Mouse (Mus musculus): ENCODE results near the gene Clic4. TPM values are rescaled to one million over a fixed set of nuclear protein-coding genes. Genes with fewer than 3 reads are reported as not detected.

The Clic4 gene
- polyA plus RNA-seq, 1 experiment = 34.8 TPM

DNA sequence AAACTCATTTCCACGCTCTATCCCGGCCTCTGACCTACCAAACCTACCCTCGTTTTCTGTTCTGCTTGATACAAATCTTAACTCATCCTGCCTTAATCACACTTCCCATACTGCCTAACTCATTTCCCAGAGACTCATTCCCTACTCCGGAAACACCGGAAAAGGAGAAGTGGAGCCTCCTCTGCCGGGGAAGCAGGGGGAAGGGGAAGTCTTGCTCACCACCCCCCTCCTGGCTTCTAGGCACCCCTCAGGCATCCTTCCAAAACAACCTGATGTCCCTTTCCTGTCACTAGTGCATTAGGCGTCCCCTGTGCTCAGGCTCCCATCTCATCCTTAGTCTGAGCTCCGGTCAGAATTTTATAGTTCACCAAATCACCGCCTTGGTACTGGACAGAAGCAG is 5.6 kb downstream of the Clic4 start:
- peaks cover 4% of the 10 kb centered on the region; the same call in 1 of the 2 replicates for H3K4me1 ChIP-seq (ENCODE audit: control insufficient read depth, insufficient read depth, low read length)
- TF ChIP-seq CTCF (IDR thresholded peaks at IDR 0.05; ENCODE audit: control insufficient read depth, insufficient read depth, low read length) (no peak), POLR2A (IDR thresholded peaks at IDR 0.05; ENCODE audit: borderline replicate concordance, control insufficient read depth, low read depth, low read length) (no peak)
- 53% methylated on average over 9 of the region's 9 CpGs for WGBS
- no peak overlapping the region for H3K27ac ChIP-seq (ENCODE audit: control insufficient read depth, insufficient read depth, low read depth, low read length, poor library complexity)
- H3K4me3 ChIP-seq (replicated peaks; ENCODE audit: control insufficient read depth, low read depth, low read length) = no peak overlapping the region

DNA sequence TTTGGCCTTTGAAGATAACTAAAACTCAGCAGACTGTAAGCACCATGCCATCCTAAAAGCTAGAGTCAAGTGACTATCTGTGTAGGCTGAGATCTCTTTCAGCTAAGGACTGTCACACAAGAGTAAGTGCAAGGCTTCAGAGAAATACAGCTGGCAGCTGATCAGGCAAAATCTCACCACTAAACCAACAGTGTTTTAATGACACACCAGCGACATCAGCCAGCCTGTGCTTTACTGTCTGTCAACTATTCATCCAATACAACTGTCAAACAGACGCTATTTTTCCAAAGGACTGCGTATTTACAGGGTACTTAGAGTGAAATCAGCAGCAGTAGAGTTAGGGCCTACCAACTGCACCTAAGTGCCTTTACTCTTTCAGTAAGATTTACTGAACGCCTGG is 12.2 kb downstream of the Clic4 start:
- WGBS = 87% methylated on average over 4 of the region's 4 CpGs
- H3K4me3 ChIP-seq (replicated peaks; ENCODE audit: control insufficient read depth, low read depth, low read length) = no peak overlapping the region
- no peak for TF ChIP-seq POLR2A (IDR thresholded peaks at IDR 0.05; ENCODE audit: borderline replicate concordance, control insufficient read depth, low read depth, low read length)
- TF ChIP-seq CTCF (IDR thresholded peaks at IDR 0.05; ENCODE audit: control insufficient read depth, insufficient read depth, low read length) = no peak
- H3K27ac ChIP-seq (ENCODE audit: control insufficient read depth, insufficient read depth, low read depth, low read length, poor library complexity) = no peak overlapping the region
- H3K4me1 ChIP-seq (ENCODE audit: control insufficient read depth, insufficient read depth, low read length) = peaks cover 2% of the 10 kb centered on the region

DNA sequence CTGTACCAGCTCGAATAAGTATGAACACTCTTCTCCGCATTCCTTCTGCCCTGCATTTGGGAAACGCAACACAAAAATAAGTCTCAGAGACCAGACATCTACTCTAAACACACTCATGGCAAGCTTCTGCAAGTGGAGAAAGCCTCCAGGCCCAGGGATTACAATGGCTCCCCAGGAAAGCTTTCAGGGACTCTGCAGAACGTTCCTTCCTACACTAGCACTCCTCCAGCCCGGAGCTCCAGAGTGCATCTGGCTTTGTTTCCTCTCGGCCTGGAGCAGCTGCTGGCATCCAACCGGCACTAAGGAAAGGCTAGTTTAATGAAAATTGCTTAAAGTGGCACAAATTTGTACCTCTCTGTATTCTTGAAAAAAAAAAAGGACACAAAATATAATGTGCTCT is 14.1 kb downstream of the Clic4 start:
- Histone ChIP-seq H3K4me1 (ENCODE audit: control insufficient read depth, insufficient read depth, low read length) (peaks cover 2% of the 10 kb centered on the region), H3K4me3 (replicated peaks; ENCODE audit: control insufficient read depth, low read depth, low read length) (no peak overlapping the region), H3K27ac (ENCODE audit: control insufficient read depth, insufficient read depth, low read depth, low read length, poor library complexity) (no peak overlapping the region)
- no peak for TF ChIP-seq POLR2A (IDR thresholded peaks at IDR 0.05; ENCODE audit: borderline replicate concordance, control insufficient read depth, low read depth, low read length)
- no peak for TF ChIP-seq CTCF (IDR thresholded peaks at IDR 0.05; ENCODE audit: control insufficient read depth, insufficient read depth, low read length)
- 90% methylated on average over 7 of the region's 7 CpGs for WGBS

DNA sequence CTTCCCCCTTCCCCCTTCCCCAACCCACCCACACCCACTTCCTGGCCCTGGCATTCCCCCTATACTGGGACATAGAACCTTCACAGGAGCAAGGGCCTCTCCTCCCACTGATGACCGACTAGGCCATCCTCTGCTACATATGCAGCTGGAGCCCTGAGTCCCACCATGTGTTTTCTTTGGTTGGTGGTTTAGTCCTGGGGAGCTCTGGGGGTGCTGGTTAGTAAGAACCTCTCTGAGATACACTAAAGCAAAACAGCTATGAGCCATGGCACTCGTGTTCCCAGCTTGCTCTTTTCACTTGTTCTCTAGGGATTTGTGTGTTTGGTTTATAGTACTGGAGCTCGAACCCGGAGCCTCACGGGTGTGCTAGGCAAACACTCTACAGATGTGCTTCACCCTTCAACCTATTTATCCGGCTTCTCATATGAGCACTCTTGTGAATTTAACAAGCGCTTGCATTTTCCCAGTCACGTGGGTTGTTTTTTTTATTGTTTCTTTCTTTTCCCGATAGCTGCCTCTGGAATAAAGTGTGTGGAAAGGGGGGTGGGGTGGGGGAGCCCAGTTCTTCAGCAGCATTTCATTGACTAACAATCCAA is 14.6 kb downstream of the Clic4 start:
- TF ChIP-seq POLR2A (IDR thresholded peaks at IDR 0.05; ENCODE audit: borderline replicate concordance, control insufficient read depth, low read depth, low read length) (no peak), CTCF (IDR thresholded peaks at IDR 0.05; ENCODE audit: control insufficient read depth, insufficient read depth, low read length) (no peak)
- WGBS = 84% methylated on average over 9 of the region's 9 CpGs
- H3K4me3 ChIP-seq (replicated peaks; ENCODE audit: control insufficient read depth, low read depth, low read length) = no peak overlapping the region
- no peak overlapping the region for H3K27ac ChIP-seq (ENCODE audit: control insufficient read depth, insufficient read depth, low read depth, low read length, poor library complexity)
- H3K4me1 ChIP-seq (ENCODE audit: control insufficient read depth, insufficient read depth, low read length) = peaks cover 2% of the 10 kb centered on the region

DNA sequence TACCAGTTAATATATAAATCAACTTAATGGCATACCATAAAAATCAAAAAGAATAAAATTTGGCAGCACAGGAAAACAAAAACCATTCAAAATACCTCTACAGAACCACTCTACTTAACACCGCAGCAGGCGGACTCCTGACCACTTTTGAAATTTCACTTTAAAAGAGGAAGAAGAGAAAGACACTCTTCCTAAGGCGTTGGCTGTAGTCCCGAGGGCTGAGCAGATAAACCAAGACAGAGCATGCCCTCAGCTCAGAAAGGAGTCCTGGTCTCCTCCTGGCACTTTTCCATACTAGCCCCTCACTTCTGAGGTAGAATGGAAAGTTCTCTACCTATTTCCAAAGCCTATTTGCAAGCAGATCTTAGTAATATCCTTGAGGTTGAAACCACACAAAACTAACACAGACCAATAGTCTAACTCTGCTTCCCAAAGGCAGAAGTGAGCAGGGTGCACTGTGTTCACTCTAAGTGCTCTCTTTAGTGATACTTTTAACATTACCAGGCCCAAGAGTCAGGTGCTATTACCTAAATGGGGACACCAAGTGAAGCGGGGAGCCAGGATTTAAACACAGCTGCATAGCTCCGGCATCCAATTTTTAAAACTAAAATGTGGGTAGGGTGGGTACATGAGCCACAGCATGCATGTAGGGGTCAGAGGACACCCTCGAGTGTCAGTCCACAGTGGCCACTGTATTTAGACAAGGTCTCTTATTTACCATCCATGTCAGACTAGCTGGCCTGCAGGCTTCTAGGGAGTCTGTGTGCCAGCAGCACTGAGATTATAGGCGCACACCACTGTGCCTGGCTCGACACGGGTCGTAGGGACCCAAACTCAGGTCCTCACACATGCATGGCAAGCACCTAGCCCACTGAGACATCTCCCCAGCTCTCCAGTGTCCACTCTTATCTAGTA is 15.8 kb downstream of the Clic4 start:
- 57% methylated on average over 11 of the region's 11 CpGs for WGBS
- Histone ChIP-seq H3K4me3 (replicated peaks; ENCODE audit: control insufficient read depth, low read depth, low read length) (no peak overlapping the region), H3K4me1 (ENCODE audit: control insufficient read depth, insufficient read depth, low read length) (peaks cover 2% of the 10 kb centered on the region), H3K27ac (ENCODE audit: control insufficient read depth, insufficient read depth, low read depth, low read length, poor library complexity) (peak overlapping the region; percentile 21; the same call in 1 of the 2 replicates)
- TF ChIP-seq POLR2A (IDR thresholded peaks at IDR 0.05; ENCODE audit: borderline replicate concordance, control insufficient read depth, low read depth, low read length) = no peak
- TF ChIP-seq CTCF (IDR thresholded peaks at IDR 0.05; ENCODE audit: control insufficient read depth, insufficient read depth, low read length) = no peak

DNA sequence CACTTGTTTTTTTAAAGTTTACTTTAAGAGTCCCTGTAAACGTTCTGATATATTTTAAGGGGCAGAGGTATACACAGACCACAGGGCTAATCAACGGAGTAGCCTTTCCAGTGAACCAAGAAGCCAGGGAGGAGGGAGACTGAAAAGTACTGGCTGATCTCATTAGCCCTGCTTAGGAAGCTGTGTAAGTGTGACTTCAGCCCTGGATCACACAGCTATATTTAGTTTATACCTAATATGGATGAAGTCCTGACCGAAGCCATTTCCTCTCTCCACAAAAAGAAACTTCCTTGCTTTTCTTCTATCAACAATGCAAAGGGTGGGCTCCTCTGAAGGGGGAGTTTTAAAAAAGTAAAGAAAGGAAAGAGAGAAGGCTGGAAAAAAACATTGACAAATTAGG is 17.8 kb downstream of the Clic4 start:
- TF ChIP-seq POLR2A (IDR thresholded peaks at IDR 0.05; ENCODE audit: borderline replicate concordance, control insufficient read depth, low read depth, low read length) (no peak), CTCF (IDR thresholded peaks at IDR 0.05; ENCODE audit: control insufficient read depth, insufficient read depth, low read length) (no peak)
- Histone ChIP-seq H3K27ac (ENCODE audit: control insufficient read depth, insufficient read depth, low read depth, low read length, poor library complexity) (no peak overlapping the region), H3K4me1 (ENCODE audit: control insufficient read depth, insufficient read depth, low read length) (peaks cover 2% of the 10 kb centered on the region), H3K4me3 (replicated peaks; ENCODE audit: control insufficient read depth, low read depth, low read length) (no peak overlapping the region)
- WGBS = 17% methylated on average over 3 of the region's 3 CpGs

DNA sequence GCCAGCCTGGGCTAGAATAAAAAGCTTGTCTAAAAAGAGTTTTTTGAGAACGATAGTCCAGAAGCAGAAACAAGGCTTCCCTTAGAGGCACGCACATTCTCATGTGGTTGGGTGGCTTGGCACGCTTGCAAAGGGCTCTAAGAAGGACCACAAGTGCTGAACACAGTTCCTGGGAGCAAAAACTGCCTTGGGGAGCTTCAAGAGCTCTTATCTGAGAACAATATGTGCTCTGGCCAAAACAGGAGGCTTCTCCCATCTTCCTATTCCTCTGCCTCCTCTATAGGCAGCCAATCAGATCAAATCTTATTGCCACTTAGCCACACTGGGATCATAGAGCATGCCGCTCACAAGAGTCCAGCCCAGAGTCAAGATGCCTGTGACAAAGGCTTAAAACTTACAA is 18.3 kb downstream of the Clic4 start:
- WGBS = 41% methylated on average over 4 of the region's 4 CpGs
- Histone ChIP-seq H3K4me1 (ENCODE audit: control insufficient read depth, insufficient read depth, low read length) (peaks cover 2% of the 10 kb centered on the region), H3K27ac (ENCODE audit: control insufficient read depth, insufficient read depth, low read depth, low read length, poor library complexity) (no peak overlapping the region), H3K4me3 (replicated peaks; ENCODE audit: control insufficient read depth, low read depth, low read length) (no peak overlapping the region)
- TF ChIP-seq CTCF (IDR thresholded peaks at IDR 0.05; ENCODE audit: control insufficient read depth, insufficient read depth, low read length) = no peak
- no peak for TF ChIP-seq POLR2A (IDR thresholded peaks at IDR 0.05; ENCODE audit: borderline replicate concordance, control insufficient read depth, low read depth, low read length)

DNA sequence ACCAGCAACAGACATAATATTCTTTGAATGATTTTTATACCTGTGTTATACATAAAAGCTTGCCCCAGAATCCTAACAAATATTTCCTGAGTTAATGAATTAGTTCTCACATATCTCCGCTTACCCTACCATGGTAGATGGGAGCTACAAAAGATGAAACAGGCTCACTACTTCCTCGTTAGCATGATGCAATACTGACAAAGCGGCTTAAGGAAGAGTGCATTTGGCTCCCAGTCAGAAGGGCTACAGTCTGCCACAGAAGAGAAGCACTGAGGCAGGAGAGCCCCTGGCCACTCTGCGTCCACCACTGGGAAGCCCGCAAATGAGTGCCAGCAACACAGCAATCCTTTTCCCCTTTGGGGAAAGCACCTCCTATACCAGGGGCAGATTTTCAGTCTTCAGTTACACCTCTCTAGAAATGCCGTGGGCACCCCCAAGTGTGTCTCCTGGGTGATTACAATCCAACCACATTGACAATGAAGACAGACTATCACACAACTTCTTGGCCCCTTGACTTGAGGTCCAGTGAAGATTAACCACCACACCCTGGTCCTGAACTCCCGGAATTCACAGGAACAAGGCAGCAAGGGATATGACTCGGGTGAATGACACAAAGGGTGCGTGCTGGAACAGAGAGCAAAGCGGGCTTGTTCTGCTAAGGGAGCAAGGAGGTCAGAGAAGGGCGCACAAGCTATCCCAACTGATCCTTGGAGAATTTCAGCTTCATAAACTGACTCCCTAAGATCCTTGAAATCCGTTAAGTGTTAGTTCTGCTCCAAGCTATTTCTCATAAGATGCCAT is 19.2 kb downstream of the Clic4 start:
- H3K27ac ChIP-seq (ENCODE audit: control insufficient read depth, insufficient read depth, low read depth, low read length, poor library complexity) = no peak overlapping the region
- peaks cover 2% of the 10 kb centered on the region for H3K4me1 ChIP-seq (ENCODE audit: control insufficient read depth, insufficient read depth, low read length)
- 82% methylated on average over 12 of the region's 12 CpGs for WGBS
- H3K4me3 ChIP-seq (replicated peaks; ENCODE audit: control insufficient read depth, low read depth, low read length) = no peak overlapping the region
- TF ChIP-seq POLR2A (IDR thresholded peaks at IDR 0.05; ENCODE audit: borderline replicate concordance, control insufficient read depth, low read depth, low read length) = no peak
- no peak for TF ChIP-seq CTCF (IDR thresholded peaks at IDR 0.05; ENCODE audit: control insufficient read depth, insufficient read depth, low read length)
